Mouse (Mus musculus) Patski (cell line): Measurements from ENCODE around the gene Ppp1r15a. TPM values are rescaled to one million over a fixed set of nuclear protein-coding genes. Genes with fewer than 3 reads are reported as not detected.

Experiments used
- ATAC-seq: fragments of 100-300 bp; one replicate; pipeline ENCODE4 v1.8.0; 2021
- CTCF ChIA-PET: fragments of 350-600 bp; sonication (Branson Sonifier 250); formaldehyde crosslinking; loops from one replicate; lab custom pipeline; 2022; ENCODE audit warnings: inconsistent platforms; lab: Charles Lee
- POLR2A ChIA-PET: fragments of 350-600 bp; sonication (Branson Sonifier 250); formaldehyde crosslinking; loops from one replicate; lab custom pipeline; 2022; ENCODE audit warnings: antibody characterized with exemption, inconsistent platforms; lab: Charles Lee
- DNase-seq: peaks from one replicate; pipeline ENCODE4 v3.0.0-alpha.2; 2011; ENCODE audit warnings: low read depth, low spot score
- H3K27me3 ChIP-seq: fragments of 371-371 bp; one replicate; pipeline ENCODE4 v1.5.1; 2021
- CTCF ChIP-seq: fragments of 100-300 bp; IDR thresholded peaks from one replicate; pipeline ENCODE4 v1.5.1; 2021
- in situ Hi-C: fragments of 300-500 bp; cut with MboI; formaldehyde crosslinking; loops from 3 replicates; pipeline ENCODE4 v1.11.1; 2018; ENCODE audit warnings: low pct_unique_long_range_greater_than_20kb, mixed read lengths
- polyA plus RNA-seq: library from polyadenylated mRNA; unstranded; gene quantifications from one replicate; pipeline ENCODE4 v1.2.3, GENCODE M21; 2021

Gene Ppp1r15a
- polyA plus RNA-seq, 1 experiment from 2014 or later: 123 TPM

- DNase-seq: no peak
- ChIA-PET POLR2A (interaction anchor here (0.6 kb wide), 1 partner anchor 197 kb away, joined by 3 read pairs; the partner anchor contains the start of gene Dbp), CTCF (no interaction called here)
- in situ Hi-C loops: no loop called here
- ATAC-seq: no peak
- TF ChIP-seq CTCF: no peak
- no peaks in the 10 kb centered on the region for H3K27me3 ChIP-seq
Observed at GRCm38 (mm10) chr7:45507583-45507982, 18.5 kb downstream of the Ppp1r15a start.

GRCm38 (mm10) chr7:45498427-45498826, 27.6 kb downstream of the Ppp1r15a start:
- no peak for TF ChIP-seq CTCF
- no peaks in the 10 kb centered on the region for H3K27me3 ChIP-seq
- POLR2A ChIA-PET: no interaction called here
- DNase-seq: no peak
- ATAC-seq: no peak
- CTCF ChIA-PET: no interaction called here
- in situ Hi-C loops: no loop called here

DNA sequence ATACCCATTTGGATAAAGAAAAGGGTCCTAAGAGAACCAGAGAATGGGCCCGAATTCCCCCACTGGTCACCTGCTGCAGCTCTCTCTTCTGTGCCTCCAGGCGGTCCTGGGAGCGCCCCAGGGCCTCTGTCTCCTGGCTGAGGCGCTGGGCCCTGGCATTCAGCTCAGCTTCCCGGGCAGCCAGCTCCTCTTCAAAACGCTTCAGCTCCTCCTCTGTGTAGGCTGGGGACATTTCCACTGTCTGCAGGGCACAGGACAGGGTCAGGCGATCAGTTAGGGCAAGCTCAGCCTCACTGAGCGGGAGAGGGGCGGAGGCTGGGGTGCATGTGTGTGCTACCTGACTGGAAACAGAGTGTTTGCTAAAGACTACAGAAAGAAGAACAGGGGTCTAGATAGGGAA, 31.5 kb downstream of the Ppp1r15a start:
- ChIA-PET CTCF (interaction anchor here (1.1 to 2.1 kb wide), 3 partner anchors 17 to 24 kb away, joined by 3 to 6 read pairs (median 5); no protein-coding TSS in a partner anchor), POLR2A (no interaction called here)
- ATAC-seq: no peak
- in situ Hi-C loops: no loop called here
- no peaks in the 10 kb centered on the region for H3K27me3 ChIP-seq
- no peak for TF ChIP-seq CTCF
- DNase-seq: no peak

DNA sequence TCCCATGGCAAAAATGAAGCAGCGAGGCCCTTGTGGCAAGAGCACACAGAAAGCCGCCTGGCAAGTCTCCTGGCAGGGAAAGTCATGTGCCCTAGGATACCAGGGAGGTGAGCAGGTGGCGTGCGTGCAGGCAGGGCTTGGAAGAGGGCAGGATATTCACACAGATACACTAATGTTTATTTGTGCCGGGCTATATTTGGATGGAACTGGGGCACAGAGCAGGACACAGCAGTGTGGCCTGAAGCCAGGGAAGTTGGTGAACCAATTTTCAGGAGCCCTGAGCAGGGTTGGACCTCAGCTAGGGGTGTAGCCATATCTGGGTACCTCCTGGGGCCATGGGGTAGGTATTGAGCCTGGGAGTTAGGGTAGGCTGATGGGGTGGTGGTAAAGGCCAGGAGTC, 33.1 kb downstream of the Ppp1r15a start:
- in situ Hi-C loops: no loop called here
- ChIA-PET POLR2A (interaction anchor here (0.6 kb wide), 1 partner anchor 30 kb away, joined by 3 read pairs; no protein-coding TSS in a partner anchor), CTCF (interaction anchor here (1.3 to 2.1 kb wide), 3 partner anchors 16 to 63 kb away, joined by 3 to 6 read pairs (median 4); no protein-coding TSS in a partner anchor)
- ATAC-seq: no peak
- TF ChIP-seq CTCF: no peak
- DNase-seq: no peak
- no peaks in the 10 kb centered on the region for H3K27me3 ChIP-seq

- ChIA-PET CTCF (interaction anchor here (0.9 to 1.4 kb wide), 2 partner anchors 16 kb away, joined by 3 to 4 read pairs; no protein-coding TSS in a partner anchor), POLR2A (no interaction called here)
- in situ Hi-C loops: no loop called here
- TF ChIP-seq CTCF: no peak
- H3K27me3 ChIP-seq: no peaks in the 10 kb centered on the region
- DNase-seq (no peak), ATAC-seq (no peak)
Observed at GRCm38 (mm10) chr7:45492225-45492844, 33.7 kb downstream of the Ppp1r15a start.

- no peaks in the 10 kb centered on the region for H3K27me3 ChIP-seq
- CTCF ChIA-PET: interaction anchor here (0.8 to 1.3 kb wide), 2 partner anchors 10 to 70 kb away, joined by 3 read pairs; partner anchors contain the start of gene Tulp2
- in situ Hi-C loops: no loop called here
- POLR2A ChIA-PET: interaction anchor here (0.6 kb wide), 1 partner anchor 55 kb away, joined by 7 read pairs; no protein-coding TSS in a partner anchor
- no peak for ATAC-seq
- no peak for TF ChIP-seq CTCF
- DNase-seq: no peak
Observed at GRCm38 (mm10) chr7:45491264-45491663, 34.8 kb downstream of the Ppp1r15a start.

- no peak for TF ChIP-seq CTCF
- DNase-seq: no peak
- CTCF ChIA-PET: interaction anchor here (0.8 to 1.3 kb wide), 2 partner anchors 10 to 70 kb away, joined by 3 read pairs; partner anchors contain the start of gene Tulp2
Observed at GRCm38 (mm10) chr7:45490822-45491221, 35.2 kb downstream of the Ppp1r15a start.

DNA sequence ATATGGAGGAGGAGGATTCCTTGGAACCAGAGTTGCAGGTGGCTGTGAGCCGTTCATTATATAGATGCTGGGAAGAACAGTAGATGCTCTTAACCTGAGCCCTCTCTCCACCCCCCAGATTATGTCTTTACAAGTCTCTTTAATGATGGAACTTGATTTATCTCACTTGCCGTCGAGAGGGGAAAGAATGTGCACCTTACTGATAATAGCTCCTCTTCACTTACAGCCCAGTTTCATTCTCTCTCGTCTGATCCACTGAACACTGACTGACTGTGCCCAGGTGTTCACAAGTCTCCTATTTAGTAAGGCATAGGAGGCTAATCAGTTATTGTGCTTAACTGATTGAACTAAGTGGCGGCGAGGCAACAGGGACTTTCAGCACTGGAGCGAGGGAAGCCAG, 36.5 kb downstream of the Ppp1r15a start:
- ATAC-seq: no peak
- TF ChIP-seq CTCF: no peak
- in situ Hi-C loops: no loop called here
- no peak for DNase-seq
- ChIA-PET CTCF (no interaction called here), POLR2A (no interaction called here)
- H3K27me3 ChIP-seq: no peaks in the 10 kb centered on the region

More at GRCm38 (mm10) chr7:45490822-45491221, 35.2 kb downstream of the Ppp1r15a start:
- in situ Hi-C loops: no loop called here
- POLR2A ChIA-PET: no interaction called here
- no peaks in the 10 kb centered on the region for H3K27me3 ChIP-seq
- ATAC-seq: no peak

GRCm38 (mm10) chr7:45488293-45489204, 37.5 kb downstream of the Ppp1r15a start, which contains the start of gene Dhdh:
Gene Dhdh, minus strand, starts transcription at chr7:45488805.
- ChIA-PET POLR2A (interaction anchor here (0.6 to 0.9 kb wide), 3 partner anchors 9 to 16 kb away, joined by 3 read pairs; no protein-coding TSS in a partner anchor), CTCF (interaction anchor here (1.1 kb wide), 1 partner anchor 12 kb away, joined by 3 read pairs; no protein-coding TSS in a partner anchor)
- no peak for TF ChIP-seq CTCF
- in situ Hi-C loops: no loop called here
- DNase-seq (no peak), ATAC-seq (no peak)
- no peaks in the 10 kb centered on the region for H3K27me3 ChIP-seq

DNA sequence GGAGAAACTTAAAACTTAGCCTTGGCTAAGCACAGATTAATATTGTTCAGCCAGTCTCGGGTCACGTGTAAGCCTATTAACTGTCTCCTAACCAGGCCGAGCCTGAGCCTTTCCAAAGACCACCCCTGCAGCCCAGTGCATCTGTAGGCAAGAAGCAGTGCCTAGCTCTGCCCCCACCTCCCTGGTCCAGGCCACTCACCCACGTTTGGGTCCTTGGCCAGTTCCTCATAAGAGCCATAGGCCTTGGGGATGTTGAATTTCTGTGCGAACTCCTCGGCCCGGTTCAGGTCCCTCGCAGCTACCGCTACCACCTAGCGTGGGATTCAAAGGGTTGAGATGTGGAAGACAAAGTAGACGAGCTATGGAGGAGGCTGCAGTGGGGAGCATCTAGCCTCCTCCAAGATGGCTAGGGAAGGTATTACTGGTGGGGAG, 38.2 kb downstream of the Ppp1r15a start:
- POLR2A ChIA-PET: interaction anchor here (0.6 to 0.9 kb wide), 2 partner anchors 10 kb away, joined by 3 read pairs; no protein-coding TSS in a partner anchor

More for the DNA sequence above, 38.2 kb downstream of the Ppp1r15a start:
- no peaks in the 10 kb centered on the region for H3K27me3 ChIP-seq
- no peak for TF ChIP-seq CTCF
- no peak for ATAC-seq
- no peak for DNase-seq
- in situ Hi-C loops: no loop called here
- CTCF ChIA-PET: interaction anchor here (1.1 kb wide), 1 partner anchor 11 kb away, joined by 3 read pairs; no protein-coding TSS in a partner anchor
